Mouse (Mus musculus) embryo, embryonic 10.5 days (tissue): ENCODE data around the gene Mrps35.

ENCODE experiments used
- DNase-seq: peaks from one replicate; pipeline ENCODE4 v3.0.0-alpha.2; 2015; ENCODE audit warnings: low spot score

Mrps35 gene

DNA sequence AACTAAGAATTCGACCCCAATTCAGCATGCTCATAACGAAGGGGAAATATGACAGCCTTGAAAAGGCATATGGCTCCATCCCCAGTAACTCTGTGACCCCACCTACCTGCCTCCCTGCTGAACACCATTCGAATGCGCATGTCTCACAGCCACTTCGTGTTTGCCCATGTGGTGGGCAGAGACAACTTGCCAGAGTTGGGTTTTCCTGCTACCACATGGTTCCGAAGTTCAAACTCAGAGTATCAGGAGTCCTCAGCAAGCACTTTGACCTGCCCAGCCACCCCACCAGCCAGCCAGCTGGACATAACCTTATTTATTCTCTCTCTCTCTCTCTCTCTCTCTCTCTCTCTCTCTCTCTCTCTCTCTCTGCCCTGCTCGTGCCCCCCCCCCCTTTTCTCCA is 45.2 kb downstream of the Mrps35 start:
- no peak for DNase-seq

DNA sequence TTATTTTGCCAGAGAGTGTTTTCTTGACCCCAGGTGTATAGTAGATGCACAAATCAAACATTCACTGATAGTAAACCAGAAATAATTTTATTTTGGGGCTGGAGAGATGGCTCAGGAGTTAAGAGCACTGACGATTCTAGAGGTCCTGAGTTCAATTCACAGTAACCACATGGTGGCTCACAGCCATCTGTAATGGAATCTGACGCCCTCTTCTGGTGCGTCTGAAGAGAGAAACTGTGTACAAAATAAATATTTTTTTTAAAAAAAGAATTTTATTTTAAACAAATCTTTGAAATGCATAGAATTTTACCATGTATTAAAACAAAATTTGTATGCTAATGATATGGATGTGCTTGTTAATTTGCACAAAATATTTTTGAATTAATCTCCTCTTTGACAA is 46.0 kb downstream of the Mrps35 start:
- DNase-seq: no peak

DNA sequence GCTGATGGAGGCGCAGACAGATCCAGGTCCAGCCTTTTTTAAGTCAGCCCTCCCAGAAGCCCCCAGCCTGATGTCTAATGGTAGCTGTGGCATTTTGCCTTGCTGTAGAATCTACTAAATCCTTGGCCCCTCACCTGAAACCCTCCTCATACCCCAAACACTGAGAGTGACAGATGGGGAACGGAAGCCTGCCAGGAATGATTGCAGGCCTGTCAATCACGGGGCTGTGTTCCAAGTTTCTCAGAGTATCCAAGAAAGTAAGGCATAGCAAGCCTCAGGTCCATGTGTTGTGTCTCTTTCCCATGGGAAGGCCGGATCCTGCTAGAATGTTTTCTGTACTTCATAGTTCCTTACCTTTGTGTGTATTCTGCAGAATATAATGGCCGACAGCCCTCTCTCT is 47.6 kb downstream of the Mrps35 start:
- no peak for DNase-seq

DNA sequence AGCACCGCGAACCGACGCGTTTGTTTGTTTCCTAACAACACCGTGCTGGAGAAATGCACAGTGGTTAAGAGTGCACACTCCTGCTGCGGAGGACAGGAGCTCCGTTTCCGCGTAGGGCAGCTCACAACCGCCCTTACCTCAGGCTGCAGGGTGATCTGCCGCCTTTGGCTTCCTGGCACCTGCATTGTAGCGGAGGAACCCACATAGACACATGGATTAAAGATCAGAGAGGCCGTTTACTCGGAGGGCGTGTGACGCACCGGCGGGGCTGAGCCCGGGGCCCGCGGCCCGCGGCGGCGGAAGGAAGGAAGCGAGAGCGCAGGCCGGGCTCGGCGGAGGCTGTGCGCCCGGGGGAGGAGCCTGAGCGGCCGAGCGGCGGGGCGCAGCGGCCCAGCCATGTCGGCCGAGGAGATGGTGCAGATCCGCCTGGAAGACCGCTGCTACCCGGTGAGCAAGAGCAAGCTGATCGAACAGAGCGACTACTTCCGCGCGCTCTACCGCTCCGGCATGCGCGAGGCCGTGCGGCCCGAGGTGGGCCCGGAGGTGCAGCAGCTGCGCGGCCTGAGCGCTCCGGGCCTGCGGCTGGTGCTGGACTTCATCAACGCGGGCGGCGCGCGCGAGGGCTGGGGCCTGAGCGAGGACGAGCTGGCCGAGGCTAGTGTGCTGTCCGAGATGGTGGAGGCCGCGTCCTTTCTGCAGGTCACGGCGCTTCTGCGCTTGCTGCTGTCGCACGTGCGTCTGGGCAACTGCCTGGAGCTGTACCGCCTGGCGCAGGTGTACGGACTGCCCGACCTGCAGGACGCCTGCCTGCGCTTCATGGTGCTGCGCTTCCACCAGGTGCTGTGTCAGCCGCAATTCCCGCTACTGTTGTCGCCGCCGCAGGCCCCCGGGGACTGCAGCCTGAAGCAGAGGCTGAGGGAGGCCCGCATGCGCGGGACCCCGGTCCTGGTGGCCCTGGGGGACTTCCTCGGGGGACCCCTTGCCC is 48.9 kb downstream of the Mrps35 start, which contains the start of gene Klhl42:
Gene Klhl42 (plus strand): TSS at position 244 of the 985 bp plus-strand sequence.
- DNase-seq: peak; percentile 77

DNA sequence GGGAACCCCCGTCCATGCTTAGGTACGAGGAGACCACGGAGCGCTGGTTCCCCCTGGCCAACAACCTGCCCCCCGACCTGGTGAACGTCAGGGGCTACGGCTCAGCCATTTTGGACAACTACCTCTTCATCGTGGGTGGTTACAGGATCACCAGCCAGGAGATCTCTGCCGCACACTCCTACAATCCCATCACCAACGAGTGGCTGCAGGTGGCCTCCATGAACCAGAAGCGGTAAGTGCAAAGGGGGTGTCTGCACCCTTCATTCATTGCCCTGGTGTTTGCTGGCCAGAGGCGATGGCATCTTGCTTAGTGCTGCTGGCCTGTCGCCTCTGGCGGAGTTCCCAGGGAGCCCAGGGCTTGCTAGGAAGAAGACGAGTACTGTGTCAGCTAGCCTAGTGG is 49.6 kb downstream of the Mrps35 start:
- DNase-seq: peak; percentile 39

DNA sequence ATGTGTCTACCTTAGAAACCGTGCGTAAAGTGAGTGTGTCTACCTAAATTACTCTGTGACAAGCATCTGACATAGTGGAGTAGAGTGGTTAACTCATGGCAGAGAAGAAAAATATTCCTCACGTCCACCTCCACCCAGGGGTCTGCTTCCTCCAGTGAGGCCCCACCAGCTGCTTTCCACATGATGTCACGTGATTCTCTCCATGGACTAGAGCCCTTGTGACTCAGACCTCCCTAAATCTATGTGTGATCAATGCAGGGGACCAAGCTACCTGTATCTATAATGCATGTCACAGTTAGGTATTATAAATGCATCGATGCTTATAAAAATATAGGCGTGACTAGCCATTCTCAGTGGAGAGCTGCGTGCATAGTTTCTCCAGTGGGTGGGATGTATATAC is 52.2 kb downstream of the Mrps35 start:
- no peak for DNase-seq

DNA sequence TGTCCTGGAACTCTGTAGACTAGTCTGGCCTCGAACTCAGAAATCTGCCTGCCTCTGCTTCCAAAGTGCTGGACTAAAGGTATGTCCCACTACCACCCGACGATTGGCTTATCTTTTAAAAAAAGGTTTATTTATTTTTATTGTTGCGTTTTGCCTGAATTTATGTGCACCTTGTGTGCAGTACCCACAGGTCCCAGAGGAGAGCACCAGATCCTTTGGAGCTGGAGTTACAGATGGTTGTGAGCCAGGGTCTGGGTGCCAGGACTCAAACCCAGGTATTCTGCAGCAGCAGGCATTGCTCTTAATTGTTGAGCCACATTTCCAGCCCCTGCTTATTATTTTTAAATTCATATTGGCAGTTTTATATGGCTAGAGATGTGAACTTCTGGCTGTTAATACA is 53.5 kb downstream of the Mrps35 start:
- DNase-seq: no peak

DNA sequence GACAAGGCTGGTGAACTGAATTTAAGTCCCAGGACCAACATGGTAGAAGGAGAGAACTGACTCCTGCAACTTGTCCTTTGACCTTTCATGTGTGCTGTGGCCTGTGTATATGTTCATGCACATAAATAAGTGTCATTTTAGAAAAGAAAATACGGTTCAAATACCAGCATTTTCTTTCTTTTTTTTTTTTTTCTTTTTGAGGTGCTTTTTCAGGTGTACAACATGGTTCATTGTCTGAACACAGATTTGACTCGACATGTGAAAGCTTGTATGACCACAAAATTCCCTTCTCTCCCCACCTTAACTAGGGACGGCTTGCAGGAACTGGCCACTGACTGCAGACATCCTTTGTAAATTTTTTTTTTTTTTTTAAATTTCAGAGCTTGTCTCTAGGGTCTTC is 54.4 kb downstream of the Mrps35 start:
- DNase-seq: no peak

DNA sequence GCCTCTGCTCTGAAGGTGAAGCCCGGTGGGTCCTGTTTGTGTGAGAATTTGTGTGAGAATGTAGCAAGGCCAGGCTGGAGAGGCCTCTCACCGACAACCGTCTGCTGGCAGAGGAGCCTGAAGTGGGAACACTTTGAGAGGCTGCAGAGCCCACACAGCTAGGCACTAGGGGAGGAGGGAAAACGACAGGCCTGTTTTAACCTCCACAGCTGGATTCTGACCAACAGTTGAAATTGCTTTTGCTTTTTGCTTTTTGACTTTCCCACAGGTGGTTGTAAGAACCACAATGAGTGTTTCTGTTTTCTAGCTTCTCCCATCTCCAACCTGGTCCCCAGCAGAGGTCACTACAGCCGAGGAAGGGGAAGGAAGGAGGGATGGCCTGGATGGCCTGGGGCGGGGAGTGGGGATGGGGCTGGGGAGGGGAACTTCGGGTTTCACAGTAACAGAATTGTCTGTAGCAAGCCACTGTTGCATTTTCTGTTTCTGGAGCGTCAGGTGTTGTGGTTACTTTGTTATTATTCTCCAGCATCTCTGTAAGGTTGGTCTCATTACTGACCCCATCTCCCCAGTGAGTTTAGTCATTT is 54.9 kb downstream of the Mrps35 start:
- DNase-seq: no peak

DNA sequence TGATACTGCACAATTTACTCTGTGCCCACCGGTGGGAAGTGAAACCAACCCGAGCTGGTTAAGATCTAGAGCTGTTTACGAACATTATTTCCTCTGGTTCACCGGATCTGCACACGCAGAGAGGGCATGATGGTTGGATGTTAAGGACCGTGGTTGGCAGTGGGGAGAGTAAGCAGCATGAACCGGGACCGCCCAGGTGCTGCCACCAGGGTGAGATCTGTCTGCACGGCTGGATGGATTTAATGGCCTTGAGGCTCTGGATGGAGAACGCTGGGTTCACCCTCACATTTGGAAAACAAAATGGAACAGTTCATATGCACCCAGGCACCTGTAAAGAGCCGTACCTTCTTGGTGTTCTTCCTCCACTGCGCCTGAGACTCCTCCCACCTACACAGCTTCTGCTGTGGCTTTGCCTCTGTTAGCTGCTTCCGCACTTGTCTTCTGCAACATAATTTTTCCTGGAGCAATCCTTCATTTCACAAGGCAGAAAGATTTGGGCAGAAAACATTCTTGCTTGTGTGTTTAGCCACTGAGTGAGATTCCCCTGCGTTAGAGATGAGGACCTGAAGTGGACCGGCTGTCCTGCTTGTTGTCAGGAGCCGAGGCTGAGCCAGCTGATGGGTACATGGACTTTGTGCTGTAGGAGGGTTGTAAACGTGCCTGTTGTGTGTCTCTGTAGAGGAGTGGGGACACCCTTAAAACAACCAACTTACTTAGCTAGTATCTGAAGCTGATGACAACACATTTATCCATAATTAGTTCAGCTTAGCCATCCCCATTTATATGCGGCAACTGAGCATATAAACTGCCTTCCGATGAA is 57.1 kb downstream of the Mrps35 start:
- no peak for DNase-seq

DNA sequence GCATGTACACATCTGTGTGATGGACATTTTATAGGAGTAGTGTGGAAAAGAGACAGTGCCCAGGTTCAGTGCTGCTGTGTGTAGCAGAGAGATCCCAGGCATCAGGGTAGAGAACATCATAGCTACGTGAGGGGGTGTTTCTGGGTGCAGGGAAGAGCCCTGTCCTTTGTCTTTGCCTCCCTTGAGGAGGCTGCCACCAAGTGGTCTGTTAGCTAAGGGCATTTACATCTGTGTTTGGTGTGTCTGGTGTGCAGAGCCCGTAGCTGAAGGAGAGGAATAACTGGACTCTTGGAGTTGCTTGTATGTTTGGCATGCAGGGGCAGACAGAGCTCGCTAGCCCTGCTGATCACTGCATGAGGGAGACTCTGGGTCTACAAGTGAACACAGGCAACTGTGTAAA is 59.7 kb downstream of the Mrps35 start:
- DNase-seq: no peak

DNA sequence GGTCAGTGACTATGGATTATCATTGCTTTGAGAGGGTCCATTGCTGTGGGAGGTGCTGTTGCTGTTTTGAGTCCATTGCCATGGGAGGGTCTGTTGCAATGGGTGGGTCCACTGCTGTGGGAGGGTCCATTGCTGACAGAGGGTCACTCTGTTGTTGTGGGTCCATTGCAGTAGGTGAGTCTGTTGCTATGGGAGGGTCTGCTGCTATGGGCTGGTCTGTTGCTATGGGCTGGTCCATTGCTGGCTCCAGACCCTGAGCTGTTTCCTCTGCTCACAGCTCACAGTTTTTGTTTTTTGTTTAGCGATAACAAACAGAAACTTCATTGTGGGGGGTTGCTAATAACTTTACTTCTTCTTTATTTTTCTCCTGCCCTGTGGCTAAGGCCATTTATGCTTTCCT is 63.0 kb downstream of the Mrps35 start:
- no peak for DNase-seq

DNA sequence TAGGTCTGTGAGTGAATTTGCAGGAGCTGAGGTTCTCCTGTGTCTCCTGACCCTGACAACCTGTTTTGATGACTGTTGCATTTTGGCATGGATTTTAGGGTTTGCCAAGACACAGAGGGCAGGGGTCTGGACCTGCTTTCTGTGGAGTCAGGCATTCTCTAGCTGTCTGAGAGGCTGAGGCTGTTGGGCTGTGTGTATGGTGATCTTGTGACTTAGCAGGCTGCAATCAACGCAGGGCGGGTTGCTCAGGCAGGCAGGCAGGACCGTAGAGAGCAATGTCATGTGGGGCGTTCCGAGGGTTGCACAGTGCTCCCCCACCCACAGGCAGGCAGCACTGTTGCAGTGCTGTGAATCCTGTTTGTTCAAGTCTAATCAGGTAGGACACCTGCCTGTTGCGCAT is 64.2 kb downstream of the Mrps35 start:
- DNase-seq: no peak

DNA sequence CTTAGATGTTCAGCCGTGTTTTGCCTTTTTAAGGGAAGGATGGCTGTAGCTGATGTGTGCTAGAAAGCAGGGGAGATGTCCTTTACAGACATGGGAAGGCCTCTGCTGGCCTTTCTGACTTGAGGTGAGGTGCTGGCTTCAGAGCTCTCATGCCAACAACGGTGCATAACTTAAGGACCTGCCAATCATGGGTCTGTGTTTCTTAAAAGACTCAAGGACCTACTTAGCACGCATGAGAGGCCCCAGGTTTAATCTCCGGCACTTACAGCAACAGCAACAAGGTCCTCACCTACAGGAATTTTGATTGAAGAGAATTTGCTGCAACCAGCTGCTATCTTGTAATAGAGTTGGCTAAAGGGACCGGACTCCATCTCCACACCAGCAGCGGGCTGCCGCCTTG is 66.7 kb downstream of the Mrps35 start:
- no peak for DNase-seq

DNA sequence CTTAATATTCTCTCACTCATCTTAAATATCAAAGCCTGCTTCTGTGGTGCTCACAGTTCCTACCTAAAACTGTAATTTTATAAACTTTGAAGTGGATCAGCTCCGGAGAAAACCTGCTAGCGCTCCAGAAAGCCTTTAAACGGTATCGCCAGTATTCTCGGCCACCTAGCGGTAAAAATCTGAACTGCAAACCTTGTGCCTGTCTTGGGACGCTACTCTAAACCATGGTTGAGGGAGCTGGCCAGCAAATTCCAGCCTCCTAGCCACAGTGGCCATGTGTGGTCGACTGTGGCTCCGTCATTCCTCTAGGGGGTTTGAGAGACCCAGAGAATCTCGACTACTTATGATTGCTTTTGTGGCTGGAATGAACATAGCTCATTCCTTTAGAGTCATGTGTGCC is 74.0 kb downstream of the Mrps35 start:
- DNase-seq: peak; percentile 95

DNA sequence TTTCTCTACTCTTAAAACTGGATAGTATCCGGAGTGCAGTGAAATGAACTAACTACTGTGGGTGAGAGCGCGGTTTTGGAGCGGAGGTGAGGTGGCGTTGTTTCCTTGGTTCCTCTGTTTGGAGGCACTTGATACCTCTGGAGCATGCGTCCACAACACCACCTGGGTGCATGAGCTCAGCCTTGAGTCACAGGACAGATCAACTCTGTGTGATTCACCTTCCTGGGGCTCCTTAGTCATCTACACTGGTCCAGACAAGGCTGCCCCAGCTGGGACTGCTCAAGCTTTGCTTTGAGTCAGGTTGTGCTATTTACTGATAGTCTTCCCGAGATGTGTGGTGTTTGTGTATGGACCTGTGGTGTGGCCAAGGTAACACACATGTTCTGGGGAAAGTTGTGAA is 75.2 kb downstream of the Mrps35 start:
- no peak for DNase-seq

DNA sequence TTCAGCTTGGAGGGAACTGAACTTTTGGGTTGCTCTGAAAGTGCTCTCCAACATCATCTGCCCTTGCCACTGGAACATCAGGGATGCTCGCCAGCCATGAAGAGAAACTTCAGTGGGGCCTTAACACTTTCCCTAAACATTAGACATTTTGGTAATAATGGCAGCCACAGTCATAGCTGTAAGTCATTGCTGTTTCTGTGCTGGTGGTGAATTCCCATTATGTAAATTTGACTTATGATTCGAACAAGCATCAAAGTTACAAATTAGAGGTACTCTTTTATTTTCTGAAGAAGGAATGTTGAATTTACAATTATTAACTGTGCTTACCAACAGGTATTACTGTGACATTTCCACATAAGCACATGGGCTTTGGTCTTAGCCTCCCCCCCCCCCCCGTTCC is 75.6 kb downstream of the Mrps35 start:
- DNase-seq: no peak

DNA sequence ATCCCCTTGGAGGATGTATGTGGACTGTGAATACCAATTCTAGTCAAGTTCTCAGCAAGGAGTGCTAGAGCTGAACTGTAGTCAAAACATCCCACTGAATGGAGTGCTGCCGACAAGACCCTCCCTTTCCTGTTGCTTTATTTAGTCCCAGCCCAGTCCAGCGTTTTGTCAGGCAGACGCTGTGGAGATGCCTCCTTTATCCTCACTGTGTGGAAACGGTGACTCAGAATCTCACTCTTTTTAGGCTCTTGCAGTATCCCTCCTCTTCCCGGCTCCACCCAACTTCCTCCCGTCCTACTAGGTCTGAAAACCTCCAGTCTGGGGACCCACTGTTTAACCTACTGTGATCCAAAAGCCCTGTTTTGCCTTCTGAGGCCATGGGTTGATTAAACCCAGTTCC is 78.8 kb downstream of the Mrps35 start:
- DNase-seq: no peak
